In genomic region chr11:76145169-76145568, GRCm38 (mm10) we compare ENCODE assay signal across 21 mouse cellular contexts. TPM values are rescaled to one million over a fixed set of nuclear protein-coding genes. Genes with fewer than 3 reads are reported as not detected.
DNase-seq lines count a peak whose midpoint lies in the region; ATAC-seq and TF ChIP-seq lines count a peak whose summit lies in the region.
"Had no signal": no experiment of that assay in that cellular context is flagged by ENCODE, and none has a peak within 500 bp of the region (broad histone marks: within the 10 kb centered on the region; RNA-seq: fewer than 3 reads in every experiment).

No protein-coding gene starts in this region.

- no peak for DNase-seq in ovary, postnatal 14 days (ENCODE audit: low spot score)
- no peak for DNase-seq in layer of hippocampus, adult 18-20 months (ENCODE audit: low spot score in 2 of 2)
- no peak for DNase-seq in right cerebral cortex, postnatal 4 days
- DNase-seq: adrenal gland, adult 2 months; adrenal gland, adult 8-10 months; adrenal gland, postnatal 10 days; adrenal gland, postnatal 14 days; adrenal gland, postnatal 25 days; adrenal gland, postnatal 36 days; B cell, adult 2 months; cerebellum, adult 11 months; cerebellum, adult 11-12 months; cerebellum, adult 18-20 months had no signal

- H3K4me1 ChIP-seq in intestine, embryonic 15.5 days (replicated peaks) = peaks cover 12% of the 10 kb centered on the region
- H3K4me1 ChIP-seq in intestine, embryonic 16.5 days (ENCODE audit: control insufficient read depth, insufficient read depth, low read length) = peaks cover 21% of the 10 kb centered on the region
- H3K4me1 ChIP-seq in intestine, postnatal 0 days (replicated peaks; ENCODE audit: control insufficient read depth, insufficient read depth, low read length) = 0 out of 2 replicates have a peak, but pooled peaks cover 4% of the 10 kb centered on the region

- no peak overlapping the region for H3K4me3 ChIP-seq in intestine, embryonic 15.5 days (replicated peaks)
- no peak overlapping the region for H3K4me3 ChIP-seq in intestine, embryonic 16.5 days (ENCODE audit: low read length)
- H3K4me3 ChIP-seq in intestine, postnatal 0 days (ENCODE audit: low read depth, low read length) = no peak overlapping the region

- H3K4me2 ChIP-seq in intestine, embryonic 15.5 days (replicated peaks) = no peak overlapping the region
- no peak overlapping the region for H3K4me2 ChIP-seq in intestine, embryonic 16.5 days (ENCODE audit: low read depth, low read length)
- H3K4me2 ChIP-seq in intestine, postnatal 0 days (replicated peaks; ENCODE audit: low read depth) = no peak overlapping the region

- peak; percentile 50 for ATAC-seq in intestine, embryonic 15.5 days
- peak; percentile 51 for ATAC-seq in intestine, embryonic 16.5 days
- ATAC-seq in intestine, postnatal 0 days = peak; percentile 47
- ATAC-seq: activated CD4-positive, CD25-positive, alpha-beta regulatory T cell, adult 4 months; CD4-positive, CD25-positive, alpha-beta regulatory T cell, adult 4 months; Patski had no signal

- no peaks in the 10 kb centered on the region for H3K27me3 ChIP-seq in intestine, embryonic 15.5 days (replicated peaks)
- no peaks in the 10 kb centered on the region for H3K27me3 ChIP-seq in intestine, embryonic 16.5 days (replicated peaks; ENCODE audit: control insufficient read depth, insufficient read depth, low read length)
- no peaks in the 10 kb centered on the region for H3K27me3 ChIP-seq in intestine, postnatal 0 days (replicated peaks; ENCODE audit: control insufficient read depth, insufficient read depth, low read length)
- H3K27me3 ChIP-seq: CH12.LX, Patski had no signal

- no peaks in the 10 kb centered on the region for H3K9me3 ChIP-seq in intestine, embryonic 15.5 days
- no peaks in the 10 kb centered on the region for H3K9me3 ChIP-seq in intestine, embryonic 16.5 days (ENCODE audit: control insufficient read depth, low read length)
- no peaks in the 10 kb centered on the region for H3K9me3 ChIP-seq in intestine, postnatal 0 days (ENCODE audit: control insufficient read depth)
- H3K9me3 ChIP-seq: G1E had no signal

- H3K27ac ChIP-seq in intestine, embryonic 15.5 days = no peak overlapping the region
- H3K27ac ChIP-seq in intestine, embryonic 16.5 days (ENCODE audit: low read length) = no peak overlapping the region; the same call in 1 of the 2 replicates
- 0 out of 2 replicates have a peak overlapping the region, but pooled peaks have one; percentile 17 for H3K27ac ChIP-seq in intestine, postnatal 0 days (ENCODE audit: low read depth, low read length)

- no peak for TF ChIP-seq CTCF in intestine, postnatal 0 days (IDR thresholded peaks at IDR 0.05; ENCODE audit: low read depth)

- 0 out of 2 replicates have a peak, but pooled peaks cover 2% of the 10 kb centered on the region for H3K36me3 ChIP-seq in intestine, embryonic 15.5 days
- no peaks in the 10 kb centered on the region for H3K36me3 ChIP-seq in intestine, embryonic 16.5 days (ENCODE audit: control insufficient read depth, insufficient read depth, low read length)
- peaks cover 12% of the 10 kb centered on the region; the same call in 1 of the 2 replicates for H3K36me3 ChIP-seq in intestine, postnatal 0 days (ENCODE audit: control insufficient read depth, insufficient read depth)

- 86% methylated on average over 1 of the region's 1 CpGs for WGBS in intestine, embryonic 15.5 days
- WGBS in intestine, embryonic 16.5 days = 97% methylated on average over 1 of the region's 1 CpGs
- 94% methylated on average over 1 of the region's 1 CpGs for WGBS in intestine, postnatal 0 days

- H3K9ac ChIP-seq in intestine, embryonic 15.5 days = no peak overlapping the region
- H3K9ac ChIP-seq in intestine, embryonic 16.5 days (ENCODE audit: low read depth, low read length) = no peak overlapping the region
- H3K9ac ChIP-seq in intestine, postnatal 0 days (ENCODE audit: low read depth, low read length) = no peak overlapping the region

RNA-seq across cellular contexts. Expression of gene Vps53, which starts 34.3 kb away (rescaled TPM):
- polyA plus RNA-seq in intestine, embryonic 15.5 days (2015; fragmentation: Nextera tagmentation; extraction: Ambion mirVana) = 48.1 and 51.0 TPM in 2 replicates
- 55.9 and 61.9 TPM in 2 replicates for polyA plus RNA-seq in intestine, embryonic 16.5 days (2015; fragmentation: Nextera tagmentation; extraction: Ambion mirVana)
- 43.3 and 44.8 TPM in 2 replicates for polyA plus RNA-seq in intestine, postnatal 0 days (2015; fragmentation: Nextera tagmentation; extraction: Ambion mirVana)
- total RNA-seq in layer of hippocampus, adult 18-20 months (2021) = 100 to 1,000 TPM; 100 to 106 TPM

RNA-seq across cellular contexts. Expression of gene Fam57a, which starts 34.3 kb away (rescaled TPM):
- 88.7 and 94.7 TPM in 2 replicates for polyA plus RNA-seq in intestine, embryonic 15.5 days (2015; fragmentation: Nextera tagmentation; extraction: Ambion mirVana)
- polyA plus RNA-seq in intestine, embryonic 16.5 days (2015; fragmentation: Nextera tagmentation; extraction: Ambion mirVana) = 104 TPM in 2 replicates
- 15.5 and 19.9 TPM in 2 replicates for polyA plus RNA-seq in intestine, postnatal 0 days (2015; fragmentation: Nextera tagmentation; extraction: Ambion mirVana)
- total RNA-seq in layer of hippocampus, adult 18-20 months (2021) = 10 to 100 TPM; 16.6 to 18.5 TPM
